Mouse (Mus musculus) embryonic facial prominence, embryonic 10.5 days (tissue): Measurements from ENCODE around the gene Snx21. TPM values are rescaled to one million over a fixed set of nuclear protein-coding genes. Genes with fewer than 3 reads are reported as not detected.

Source experiments
- DNase-seq: peaks from one replicate; pipeline ENCODE4 v3.0.0-alpha.2; 2017; ENCODE audit warnings: low spot score
- H3K27ac ChIP-seq: fragments of 300-500 bp; sonication (generic); replicated peaks from 2 replicates; pipeline ENCODE4 v1.5.1; 2016; ENCODE audit warnings: mild to moderate bottlenecking
- H3K27me3 ChIP-seq: fragments of 300-500 bp; sonication (generic); replicated peaks from 2 replicates; pipeline ENCODE4 v1.6.1; 2016; ENCODE audit warnings: low read depth, mild to moderate bottlenecking; ENCODE audit not compliant: poor library complexity, severe bottlenecking
- H3K36me3 ChIP-seq: fragments of 300-500 bp; sonication (generic); replicated peaks from 2 replicates; pipeline ENCODE4 v1.6.1; 2016; ENCODE audit warnings: mild to moderate bottlenecking, moderate library complexity
- H3K4me1 ChIP-seq: fragments of 300-500 bp; sonication (generic); 2 replicates; pipeline ENCODE4 v1.6.1; 2016
- H3K4me3 ChIP-seq: fragments of 300-500 bp; sonication (generic); 2 replicates; pipeline ENCODE4 v1.5.1; 2016; ENCODE audit warnings: mild to moderate bottlenecking, moderate library complexity
- H3K9me3 ChIP-seq: fragments of 300-500 bp; sonication (generic); 2 replicates; pipeline ENCODE4 v1.6.1; 2016; ENCODE audit warnings: mild to moderate bottlenecking
- WGBS: fragments of 180-500 bp; shearing (Covaris S2); methylation state at CpG from one replicate; pipeline ENCODE4 v1.1.7; 2016; 5-methylcytosine and 5-hydroxymethylcytosine counted together
- polyA plus RNA-seq: library from polyadenylated mRNA; unstranded; fragments of >200 nt; fragmentation: Nextera tagmentation; extraction: Ambion mirVana; gene quantifications from 2 replicates; pipeline ENCODE4 v1.2.1, GENCODE M21; 2016

Gene Snx21
- polyA plus RNA-seq, 1 experiment from 2014 or later: 11.9 TPM

GRCm38 (mm10) chr2:164776130-164776529 is 9.5 kb upstream of the Snx21 start:
- Histone ChIP-seq H3K36me3 (peaks cover 28% of the 10 kb centered on the region), H3K9me3 (no peaks in the 10 kb centered on the region), H3K27me3 (0 out of 2 replicates have a peak, but pooled peaks cover 11% of the 10 kb centered on the region), H3K4me3 (no peak overlapping the region), H3K4me1 (peaks cover 18% of the 10 kb centered on the region), H3K27ac (no peak overlapping the region)
- WGBS: 90% methylated on average over 6 of the region's 6 CpGs
- no peak for DNase-seq

- no peak for DNase-seq
- no peak overlapping the region for H3K4me3 ChIP-seq
- WGBS: 74% methylated on average over 17 of the region's 17 CpGs
Measured at GRCm38 (mm10) chr2:164776801-164777200, 8.8 kb upstream of the Snx21 start.

DNA sequence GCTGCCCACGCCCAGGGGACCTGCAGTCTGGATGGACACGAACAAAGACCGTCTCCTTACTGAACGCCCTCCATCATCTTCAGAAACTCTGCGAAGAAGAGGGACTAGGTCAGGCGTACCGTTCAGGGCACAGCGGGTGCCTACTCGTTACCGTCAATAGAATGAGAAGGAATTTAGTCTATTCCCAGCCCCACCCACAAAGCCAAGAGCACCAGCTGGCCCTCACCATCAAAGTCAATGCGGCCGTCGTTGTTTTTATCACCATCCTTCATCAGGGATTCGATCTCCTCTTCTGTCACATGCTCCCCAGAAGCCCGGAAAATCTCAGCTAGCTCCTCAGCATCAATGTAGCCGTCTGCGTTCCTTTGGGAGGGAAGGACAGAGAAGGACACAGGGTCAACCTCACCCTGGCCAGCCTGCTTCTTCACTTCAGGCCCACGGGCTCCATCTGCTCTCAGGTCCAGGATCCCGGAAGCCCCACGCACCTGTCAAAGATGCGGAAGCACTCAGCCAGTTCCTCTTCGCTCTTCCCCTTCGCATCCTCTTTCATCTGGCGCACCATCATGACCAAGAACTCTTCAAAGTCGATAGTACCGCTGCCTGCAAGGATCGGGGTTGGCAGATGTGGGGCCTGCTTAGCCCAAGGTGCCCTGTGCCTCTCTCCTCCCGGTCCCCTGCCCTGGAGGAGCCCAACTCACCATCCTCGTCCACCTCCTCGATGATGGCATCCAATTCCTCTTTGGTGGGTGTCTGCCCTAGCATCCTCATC is 8.2 kb upstream of the Snx21 start:
- 85% methylated on average over 30 of the region's 30 CpGs for WGBS
- Histone ChIP-seq H3K4me1 (peaks cover 5% of the 10 kb centered on the region; the same call in 1 of the 2 replicates), H3K4me3 (no peak overlapping the region), H3K9me3 (no peaks in the 10 kb centered on the region), H3K27me3 (0 out of 2 replicates have a peak, but pooled peaks cover 11% of the 10 kb centered on the region), H3K27ac (no peak overlapping the region), H3K36me3 (peaks cover 15% of the 10 kb centered on the region)
- no peak for DNase-seq

More at GRCm38 (mm10) chr2:164776801-164777200, 8.8 kb upstream of the Snx21 start:
- no peak overlapping the region for H3K27ac ChIP-seq
- H3K36me3 ChIP-seq: peaks cover 21% of the 10 kb centered on the region
- H3K4me1 ChIP-seq: peaks cover 11% of the 10 kb centered on the region
- no peaks in the 10 kb centered on the region for H3K9me3 ChIP-seq
- H3K27me3 ChIP-seq: 0 out of 2 replicates have a peak, but pooled peaks cover 11% of the 10 kb centered on the region

GRCm38 (mm10) chr2:164778015-164778287 is 7.7 kb upstream of the Snx21 start:
- Histone ChIP-seq H3K4me1 (0 out of 2 replicates have a peak, but pooled peaks cover 3% of the 10 kb centered on the region), H3K27ac (no peak overlapping the region), H3K4me3 (no peak overlapping the region), H3K9me3 (no peaks in the 10 kb centered on the region), H3K27me3 (0 out of 2 replicates have a peak, but pooled peaks cover 11% of the 10 kb centered on the region), H3K36me3 (peaks cover 9% of the 10 kb centered on the region)
- no peak for DNase-seq
- WGBS: 88% methylated on average over 11 of the region's 11 CpGs

GRCm38 (mm10) chr2:164778809-164779208 is 6.8 kb upstream of the Snx21 start:
- 82% methylated on average over 7 of the region's 7 CpGs for WGBS
- no peaks in the 10 kb centered on the region for H3K4me1 ChIP-seq
- no peaks in the 10 kb centered on the region for H3K9me3 ChIP-seq
- H3K27me3 ChIP-seq: 0 out of 2 replicates have a peak, but pooled peaks cover 11% of the 10 kb centered on the region
- H3K4me3 ChIP-seq: no peak overlapping the region
- peaks cover under 1% of the 10 kb centered on the region; the same call in 1 of the 2 replicates for H3K36me3 ChIP-seq
- no peak overlapping the region for H3K27ac ChIP-seq
- no peak for DNase-seq

GRCm38 (mm10) chr2:164779481-164780086 is 6.0 kb upstream of the Snx21 start, which contains the start of gene Tnnc2:
Gene Tnnc2, minus strand, starts transcription at chr2:164779967.
- no peak for DNase-seq
- no peaks in the 10 kb centered on the region for H3K9me3 ChIP-seq
- no peaks in the 10 kb centered on the region for H3K36me3 ChIP-seq
- no peak within 1 kb of the TSS for H3K27ac ChIP-seq
- WGBS: 72% methylated on average over 8 of the region's 8 CpGs
- H3K27me3 ChIP-seq: 0 out of 2 replicates have a peak, but pooled peaks cover 14% of the 10 kb centered on the region
- no peaks in the 10 kb centered on the region; the same call in 1 of the 2 replicates for H3K4me1 ChIP-seq
- H3K4me3 ChIP-seq: no peak within 1 kb of the TSS

DNA sequence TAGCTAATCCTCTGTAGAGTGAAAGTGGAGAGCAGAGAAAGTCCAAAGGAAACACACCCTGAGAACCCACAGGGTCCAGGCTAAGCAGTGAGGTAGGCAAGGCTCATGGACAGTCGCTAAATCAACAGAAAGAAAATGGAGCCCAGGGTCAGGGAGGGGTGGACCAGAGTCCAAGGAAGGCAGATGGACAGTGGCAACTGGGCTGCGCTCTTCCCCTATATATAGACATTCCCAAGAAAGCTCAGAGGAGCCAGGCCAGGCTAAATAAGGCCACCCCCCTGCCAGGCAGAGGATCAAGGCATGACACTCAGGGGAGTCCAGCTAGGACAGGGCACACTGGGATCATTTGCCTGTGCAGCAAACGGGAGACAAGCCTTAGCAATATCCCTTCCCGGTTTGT is 3.7 kb upstream of the Snx21 start:
- Histone ChIP-seq H3K27ac (no peak overlapping the region), H3K4me3 (no peak overlapping the region), H3K36me3 (no peaks in the 10 kb centered on the region), H3K4me1 (peaks cover 23% of the 10 kb centered on the region), H3K9me3 (no peaks in the 10 kb centered on the region), H3K27me3 (peaks cover 19% of the 10 kb centered on the region; the same call in 1 of the 2 replicates)
- 74% methylated on average over 4 of the region's 4 CpGs for WGBS
- no peak for DNase-seq

DNA sequence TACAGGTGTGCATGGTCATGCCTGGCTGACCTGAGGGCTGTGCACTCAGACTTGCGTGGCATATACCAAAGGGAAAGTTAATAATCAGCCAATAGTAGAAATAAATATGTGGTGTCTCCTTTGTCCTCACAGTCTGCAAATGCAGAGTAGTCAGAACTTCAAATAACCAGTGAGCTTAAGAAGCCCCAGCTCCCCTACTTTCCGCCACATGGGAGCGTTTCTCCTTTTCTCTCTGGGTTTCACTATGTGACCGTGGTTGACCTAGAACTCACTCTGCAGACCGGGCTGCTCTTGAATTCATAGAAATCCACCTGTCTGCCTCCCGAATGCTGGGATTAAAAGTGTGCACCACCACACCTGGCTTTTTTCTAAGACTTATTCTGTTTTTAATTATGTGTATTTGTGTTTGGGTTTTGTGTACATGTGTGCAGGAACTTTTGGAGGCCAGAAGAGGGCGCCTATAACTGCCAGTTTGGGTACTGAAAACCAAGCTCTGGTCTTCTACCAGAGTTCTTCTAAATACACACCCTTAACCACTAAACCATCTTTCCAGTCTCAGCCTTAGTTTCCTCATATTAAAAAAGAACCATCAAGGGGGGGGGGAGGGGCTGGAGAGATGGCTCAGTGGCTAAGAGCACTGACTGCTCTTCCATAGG is 1.6 kb upstream of the Snx21 start:
- Histone ChIP-seq H3K36me3 (peaks cover 8% of the 10 kb centered on the region; the same call in 1 of the 2 replicates), H3K4me1 (peaks cover 36% of the 10 kb centered on the region), H3K27ac (no peak overlapping the region), H3K9me3 (no peaks in the 10 kb centered on the region), H3K27me3 (peaks cover 13% of the 10 kb centered on the region; the same call in 1 of the 2 replicates), H3K4me3 (no peak overlapping the region)
- DNase-seq: no peak
- 75% methylated on average over 7 of the region's 7 CpGs for WGBS

DNA sequence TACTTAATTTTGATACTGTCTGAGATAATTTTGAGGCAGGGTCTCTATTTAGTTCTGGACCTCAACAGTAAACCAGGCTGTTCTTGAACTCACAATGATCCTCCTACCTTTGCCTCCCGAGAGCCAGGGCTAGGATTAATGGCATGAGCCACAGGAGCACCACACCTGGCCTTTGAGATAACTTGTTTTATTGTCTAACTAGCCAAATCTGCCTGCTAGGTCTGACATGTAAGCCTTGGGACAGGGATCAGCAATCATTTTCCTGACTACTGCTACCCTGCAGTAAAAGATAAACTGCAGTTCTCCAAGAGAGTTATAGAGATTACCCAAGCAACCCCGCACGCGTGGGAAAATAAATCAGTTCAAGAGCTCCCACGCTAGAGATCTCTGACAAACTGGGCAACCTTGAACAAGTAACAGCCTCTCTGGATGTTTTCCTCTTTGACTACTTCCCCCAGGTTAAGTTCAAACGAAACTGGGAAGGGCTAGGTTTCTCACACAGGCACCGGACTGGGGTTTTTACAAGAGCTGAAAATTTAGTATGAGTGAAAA is 678 bp upstream of the Snx21 start:
- H3K27me3 ChIP-seq: peaks cover 13% of the 10 kb centered on the region; the same call in 1 of the 2 replicates

DNA sequence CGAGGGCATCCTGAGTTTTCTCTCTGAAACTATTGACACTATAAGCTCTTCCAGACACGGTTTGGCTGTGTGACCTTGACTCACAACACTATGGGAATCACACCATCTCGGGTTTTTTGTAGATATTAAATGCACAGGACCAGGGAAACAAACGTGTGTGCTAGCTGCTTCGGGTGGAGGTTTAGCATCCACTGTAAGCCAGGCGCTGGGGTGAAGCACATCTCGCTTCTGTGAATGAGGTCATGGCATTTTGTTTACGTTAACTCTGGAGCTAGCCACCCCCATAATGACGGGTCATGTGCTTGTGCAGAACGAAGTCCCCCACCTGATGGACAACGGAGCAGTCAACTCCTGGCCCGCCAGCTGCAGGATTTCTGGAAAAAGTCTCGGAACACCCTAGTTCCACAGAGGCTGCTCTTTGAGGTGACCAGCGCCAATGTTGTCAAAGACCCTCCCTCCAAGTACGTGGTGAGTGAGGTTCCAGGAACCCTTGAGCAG is 814 bp downstream of the Snx21 start:
- H3K27me3 ChIP-seq: peaks cover 13% of the 10 kb centered on the region; the same call in 1 of the 2 replicates
- no peak for DNase-seq
- WGBS: 9% methylated on average over 15 of the region's 15 CpGs
- peaks cover 24% of the 10 kb centered on the region for H3K36me3 ChIP-seq
- peak overlapping the region; percentile 79 for H3K4me3 ChIP-seq
- peaks cover 36% of the 10 kb centered on the region for H3K4me1 ChIP-seq
- H3K27ac ChIP-seq: peak overlapping the region; percentile 87
- no peaks in the 10 kb centered on the region for H3K9me3 ChIP-seq

More for the DNA sequence above, 678 bp upstream of the Snx21 start:
- Histone ChIP-seq H3K36me3 (peaks cover 12% of the 10 kb centered on the region; the same call in 1 of the 2 replicates), H3K27ac (peak overlapping the region; percentile 87; the same call in 1 of the 2 replicates), H3K4me1 (peaks cover 36% of the 10 kb centered on the region), H3K9me3 (no peaks in the 10 kb centered on the region), H3K4me3 (peak overlapping the region; percentile 79)
- 20% methylated on average over 7 of the region's 7 CpGs for WGBS
- DNase-seq: no peak

DNA sequence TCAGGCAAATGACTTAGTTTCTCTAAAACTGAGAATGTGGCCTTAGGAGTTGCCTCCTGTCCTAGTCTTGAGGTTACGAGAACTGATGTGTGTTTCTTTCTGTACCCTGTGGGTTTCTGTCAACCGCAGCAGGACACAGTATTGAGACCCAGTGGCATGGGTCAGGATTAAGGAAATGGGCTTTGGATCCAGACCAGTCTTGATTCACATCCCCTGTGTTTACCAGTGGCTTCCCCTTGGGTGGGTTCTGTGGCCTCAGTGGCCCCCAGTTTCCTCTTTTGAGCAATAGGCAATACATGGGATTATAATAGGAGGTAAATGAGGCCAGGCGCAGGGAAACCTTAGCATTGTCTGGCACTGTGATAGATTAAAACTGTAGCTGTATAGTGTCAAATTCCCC is 1.4 kb downstream of the Snx21 start:
- WGBS: 85% methylated on average over 3 of the region's 3 CpGs
- DNase-seq: no peak
- Histone ChIP-seq H3K9me3 (no peaks in the 10 kb centered on the region), H3K27ac (no peak overlapping the region), H3K36me3 (peaks cover 30% of the 10 kb centered on the region), H3K4me3 (peak overlapping the region; percentile 23; the same call in 1 of the 2 replicates), H3K27me3 (peaks cover 13% of the 10 kb centered on the region; the same call in 1 of the 2 replicates), H3K4me1 (peaks cover 36% of the 10 kb centered on the region)

DNA sequence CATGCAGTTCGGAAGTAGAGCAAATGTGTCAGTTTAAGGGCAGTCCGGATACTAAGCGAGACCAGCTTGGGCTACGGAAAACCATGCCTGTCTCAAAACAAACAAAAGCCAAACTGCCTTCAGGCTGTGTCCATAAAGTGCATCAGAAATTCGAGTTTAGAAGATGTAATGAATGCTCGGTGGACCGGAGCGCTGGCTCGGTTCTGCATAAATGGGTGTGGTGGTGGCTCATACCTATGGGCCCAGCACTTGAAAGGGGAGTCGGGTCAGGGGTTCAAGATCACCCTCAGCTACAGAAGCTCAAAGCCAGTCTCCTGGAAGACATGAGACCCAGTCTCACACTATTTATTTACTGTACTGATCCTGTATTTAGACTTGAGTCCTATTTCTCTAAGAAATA is 2.2 kb downstream of the Snx21 start:
- H3K9me3 ChIP-seq: no peaks in the 10 kb centered on the region
- H3K4me1 ChIP-seq: peaks cover 36% of the 10 kb centered on the region
- H3K4me3 ChIP-seq: no peak overlapping the region
- no peak overlapping the region for H3K27ac ChIP-seq
- peaks cover 38% of the 10 kb centered on the region for H3K36me3 ChIP-seq
- no peak for DNase-seq
- H3K27me3 ChIP-seq: peaks cover 13% of the 10 kb centered on the region; the same call in 1 of the 2 replicates
- WGBS: 79% methylated on average over 10 of the region's 10 CpGs
